Comparison of ENCODE assay signal across 27 mouse cellular contexts in genomic region chr1:85959889-85960276, GRCm38 (mm10). TPM values are rescaled to one million over a fixed set of nuclear protein-coding genes. Genes with fewer than 3 reads are reported as not detected.
A peak's percentile ranks its signal among the peaks of the same experiment; 100 is the strongest.
DNase-seq lines count a peak whose midpoint lies in the region; ATAC-seq and TF ChIP-seq lines count a peak whose summit lies in the region.
"Had no signal": no experiment of that assay in that cellular context is flagged by ENCODE, and none has a peak within 500 bp of the region (broad histone marks: within the 10 kb centered on the region; RNA-seq: fewer than 3 reads in every experiment).

No protein-coding gene starts in this region.

- peaks cover 13% of the 10 kb centered on the region for H3K4me1 ChIP-seq in liver, adult 2 months (ENCODE audit: control insufficient read depth, insufficient read depth, low read length)
- H3K4me1 ChIP-seq in liver, embryonic 11.5 days (replicated peaks; ENCODE audit: control insufficient read depth, insufficient read depth, low read length): no peaks in the 10 kb centered on the region; the same call in none of the 2 replicates
- H3K4me1 ChIP-seq in intestine, embryonic 16.5 days (ENCODE audit: control insufficient read depth, insufficient read depth, low read length): peaks cover 21% of the 10 kb centered on the region
- H3K4me1 ChIP-seq in liver, embryonic 16.5 days (ENCODE audit: control insufficient read depth, low read depth, low read length): peaks cover 13% of the 10 kb centered on the region

- no peak for ATAC-seq in liver, embryonic 11.5 days (replicated peaks; ENCODE audit: low FRiP score)
- peak; percentile 34 for ATAC-seq in intestine, embryonic 16.5 days
- peak; percentile 63 for ATAC-seq in liver, embryonic 16.5 days (ENCODE audit: low read depth)
- ATAC-seq: forebrain, embryonic 16.5 days; hindbrain, embryonic 16.5 days had no signal

- H3K9ac ChIP-seq in liver, adult 2 months (ENCODE audit: low read depth, low read length): no peak overlapping the region
- H3K9ac ChIP-seq in liver, embryonic 11.5 days (ENCODE audit: low read depth, low read length): no peak overlapping the region
- no peak overlapping the region for H3K9ac ChIP-seq in intestine, embryonic 16.5 days (ENCODE audit: low read depth, low read length)
- H3K9ac ChIP-seq in liver, embryonic 16.5 days (ENCODE audit: low read depth, low read length): no peak overlapping the region
- H3K9ac ChIP-seq: embryonic facial prominence, embryonic 12.5 days; heart, embryonic 13.5 days had no signal

- H3K4me2 ChIP-seq in liver, embryonic 11.5 days: no peak overlapping the region
- H3K4me2 ChIP-seq in intestine, embryonic 16.5 days (ENCODE audit: low read depth, low read length): no peak overlapping the region
- H3K4me2 ChIP-seq in liver, embryonic 16.5 days (ENCODE audit: low read depth, low read length): peak overlapping the region; percentile 0; the same call in 1 of the 2 replicates
- H3K4me2 ChIP-seq: embryonic facial prominence, embryonic 12.5 days; heart, embryonic 13.5 days had no signal

- no peaks in the 10 kb centered on the region for H3K9me3 ChIP-seq in liver, embryonic 11.5 days (ENCODE audit: control insufficient read depth, low read length)
- no peaks in the 10 kb centered on the region for H3K9me3 ChIP-seq in intestine, embryonic 16.5 days (ENCODE audit: control insufficient read depth, low read length)
- no peaks in the 10 kb centered on the region for H3K9me3 ChIP-seq in liver, embryonic 16.5 days (replicated peaks; ENCODE audit: control insufficient read depth, low read length)
- H3K9me3 ChIP-seq: embryonic facial prominence, embryonic 12.5 days; heart, embryonic 13.5 days had no signal

- no peaks in the 10 kb centered on the region for H3K27me3 ChIP-seq in liver, adult 2 months (ENCODE audit: control insufficient read depth, insufficient read depth, low read length)
- no peaks in the 10 kb centered on the region for H3K27me3 ChIP-seq in liver, embryonic 11.5 days (replicated peaks; ENCODE audit: control insufficient read depth, insufficient read depth, low read length)
- no peaks in the 10 kb centered on the region for H3K27me3 ChIP-seq in intestine, embryonic 16.5 days (replicated peaks; ENCODE audit: control insufficient read depth, insufficient read depth, low read length)
- H3K27me3 ChIP-seq in liver, embryonic 16.5 days (ENCODE audit: control insufficient read depth, insufficient read depth, low read depth, low read length): no peaks in the 10 kb centered on the region
- H3K27me3 ChIP-seq: embryonic facial prominence, embryonic 12.5 days; heart, embryonic 13.5 days had no signal

- H3K4me3 ChIP-seq in liver, adult 2 months (ENCODE audit: insufficient read depth, low read depth, low read length): no peak overlapping the region
- no peak overlapping the region for H3K4me3 ChIP-seq in liver, embryonic 11.5 days (ENCODE audit: low read depth, low read length)
- no peak overlapping the region for H3K4me3 ChIP-seq in intestine, embryonic 16.5 days (ENCODE audit: low read length)
- no peak overlapping the region for H3K4me3 ChIP-seq in liver, embryonic 16.5 days (ENCODE audit: low read depth, low read length)
- H3K4me3 ChIP-seq: embryonic facial prominence, embryonic 12.5 days; heart, embryonic 13.5 days; layer of hippocampus, adult 2 months had no signal

- no peak overlapping the region for H3K27ac ChIP-seq in liver, adult 2 months (replicated peaks; ENCODE audit: insufficient read depth, low read depth, low read length)
- no peak overlapping the region for H3K27ac ChIP-seq in liver, embryonic 11.5 days (ENCODE audit: low read depth, low read length)
- H3K27ac ChIP-seq in intestine, embryonic 16.5 days (ENCODE audit: low read length): no peak overlapping the region
- H3K27ac ChIP-seq in liver, embryonic 16.5 days (ENCODE audit: low read length): peak overlapping the region; percentile 69
- H3K27ac ChIP-seq: embryonic facial prominence, embryonic 12.5 days; heart, embryonic 13.5 days; layer of hippocampus, adult 2 months had no signal

- no peak for TF ChIP-seq CTCF in liver, adult 2 months (IDR thresholded peaks at IDR 0.05; ENCODE audit: low read depth, low read length)

- peak; percentile 78 for DNase-seq in liver, adult 2 months (ENCODE audit: extremely low read depth, low read depth, low spot score)
- no peak for DNase-seq in liver, embryonic 11.5 days (ENCODE audit: low spot score)
- peak; percentile 71 for DNase-seq in yolk sac, embryonic 10.5 days (ENCODE audit: low spot score)
- DNase-seq in gastrocnemius, adult 8-10 months (ENCODE audit: low spot score in 2 of 2): no peak
- DNase-seq in adrenal gland, adult 18-20 months (ENCODE audit: low spot score in 2 of 2): no peak
- DNase-seq: adrenal gland, adult 2 months; cerebellum, adult 8-10 months; heart, postnatal 4 days; kidney, adult 2 months; kidney, postnatal 10 days; layer of hippocampus, postnatal 36 days; lung, adult 18-20 months; lung, postnatal 14 days; midbrain, embryonic 14.5 days; right cerebral cortex, postnatal 14 days had no signal

- H3K36me3 ChIP-seq in liver, adult 2 months (ENCODE audit: control insufficient read depth, insufficient read depth, low read length): no peaks in the 10 kb centered on the region
- no peaks in the 10 kb centered on the region for H3K36me3 ChIP-seq in liver, embryonic 11.5 days (ENCODE audit: control insufficient read depth, insufficient read depth, low read length)
- no peaks in the 10 kb centered on the region for H3K36me3 ChIP-seq in intestine, embryonic 16.5 days (ENCODE audit: control insufficient read depth, insufficient read depth, low read length)
- H3K36me3 ChIP-seq in liver, embryonic 16.5 days (ENCODE audit: control insufficient read depth, insufficient read depth): no peaks in the 10 kb centered on the region
- H3K36me3 ChIP-seq: embryonic facial prominence, embryonic 12.5 days; heart, embryonic 13.5 days had no signal

- WGBS in liver, adult 2 months: 15% methylated on average over 2 of the region's 2 CpGs
- WGBS in liver, embryonic 11.5 days: 63% methylated on average over 2 of the region's 2 CpGs
- WGBS in intestine, embryonic 16.5 days: 63% methylated on average over 2 of the region's 2 CpGs
- 48% methylated on average over 2 of the region's 2 CpGs for WGBS in liver, embryonic 16.5 days (ENCODE audit: insufficient replicate concordance)

- no peaks in the 10 kb centered on the region for H3K79me2 ChIP-seq in liver, adult 2 months (ENCODE audit: control insufficient read depth, insufficient read depth, low read length)

- TF ChIP-seq POLR2A in liver, adult 2 months (IDR thresholded peaks at IDR 0.05; ENCODE audit: extremely low read depth, insufficient read depth, low read length): no peak

RNA-seq across cellular contexts. Expression of gene Gpr55, which starts 0.9 kb away (rescaled TPM):
- total RNA-seq in liver, adult 2 months (2014; rRNA removed): 0.09 and 0.20 TPM in 2 replicates
- 0.04 TPM in 1 of 2 replicates, not detected in the other for polyA plus RNA-seq in liver, adult 2 months (2012; rRNA removed)
- not detected in 2 replicates for polyA plus RNA-seq in liver, embryonic 11.5 days (2014; fragmentation: Nextera tagmentation; extraction: Ambion mirVana)
- 0.07 and 0.10 TPM in 2 replicates for polyA plus RNA-seq in intestine, embryonic 16.5 days (2015; fragmentation: Nextera tagmentation; extraction: Ambion mirVana)
- polyA plus RNA-seq in liver, embryonic 16.5 days (2015; fragmentation: Nextera tagmentation; extraction: Ambion mirVana): 0.04 and 0.05 TPM in 2 replicates
- total RNA-seq in gastrocnemius, adult 8-10 months (2022): not detected
- 1 to 10 TPM; 3.7 to 6.6 TPM for total RNA-seq in adrenal gland, adult 18-20 months (2021)
- total RNA-seq: common myeloid progenitor, adult 5-6 weeks; gastrocnemius, postnatal 4 days; heart, postnatal 4 days; layer of hippocampus, adult 2 months; layer of hippocampus, postnatal 36 days; left cerebral cortex, postnatal 36 days had no signal
- polyA plus RNA-seq: C2C12; kidney, adult 2 months had no signal

RNA-seq across cellular contexts. Expression of gene 4933407L21Rik, which starts 31.6 kb away (rescaled TPM):
- total RNA-seq in liver, adult 2 months (2014; rRNA removed): not detected in 2 replicates
- not detected in 2 replicates for polyA plus RNA-seq in liver, adult 2 months (2012; rRNA removed)
- polyA plus RNA-seq in liver, embryonic 11.5 days (2014; fragmentation: Nextera tagmentation; extraction: Ambion mirVana): not detected in 2 replicates
- polyA plus RNA-seq in intestine, embryonic 16.5 days (2015; fragmentation: Nextera tagmentation; extraction: Ambion mirVana): 0.09 and 0.22 TPM in 2 replicates
- polyA plus RNA-seq in liver, embryonic 16.5 days (2015; fragmentation: Nextera tagmentation; extraction: Ambion mirVana): 0.13 TPM in 1 of 2 replicates, not detected in the other
- under 1 TPM in 2 of 4 experiments, not detected in 2; 0.22 to 0.67 TPM for total RNA-seq in gastrocnemius, adult 8-10 months (2022)
- not detected for total RNA-seq in adrenal gland, adult 18-20 months (2021)
- total RNA-seq: common myeloid progenitor, adult 5-6 weeks; heart, postnatal 4 days had no signal
- polyA plus RNA-seq: adrenal gland, adult 2 months; C2C12; heart, embryonic 13.5 days had no signal

RNA-seq across cellular contexts. Expression of gene Spata3, which starts 56.7 kb away (rescaled TPM):
- not detected in 2 replicates for total RNA-seq in liver, adult 2 months (2014; rRNA removed)
- polyA plus RNA-seq in liver, adult 2 months (2012; rRNA removed): not detected in 2 replicates
- not detected in 2 replicates for polyA plus RNA-seq in liver, embryonic 11.5 days (2014; fragmentation: Nextera tagmentation; extraction: Ambion mirVana)
- not detected in 2 replicates for polyA plus RNA-seq in intestine, embryonic 16.5 days (2015; fragmentation: Nextera tagmentation; extraction: Ambion mirVana)
- polyA plus RNA-seq in liver, embryonic 16.5 days (2015; fragmentation: Nextera tagmentation; extraction: Ambion mirVana): 0.24 and 0.37 TPM in 2 replicates
- total RNA-seq in gastrocnemius, adult 8-10 months (2022): not detected
- total RNA-seq in adrenal gland, adult 18-20 months (2021): not detected
- total RNA-seq: adrenal gland, adult 2 months; common myeloid progenitor, adult 5-6 weeks; gastrocnemius, postnatal 4 days; heart, postnatal 4 days; neutrophil, adult 5-6 weeks had no signal
- polyA plus RNA-seq: adrenal gland, adult 2 months; C2C12; embryonic facial prominence, embryonic 12.5 days; heart, embryonic 13.5 days had no signal

Comparison
In these comparisons a context has a peak if more than half of its experiments do, and no peak if none do; other contexts are left out.
1. DNase-seq: peak in liver, adult 2 months (single experiment) and yolk sac, embryonic 10.5 days (single experiment); none in liver, embryonic 11.5 days (single experiment), gastrocnemius, adult 8-10 months (0 of 2) and adrenal gland, adult 18-20 months (0 of 2).